Mouse (Mus musculus) monocyte, adult 5-6 weeks (primary cell): ENCODE results near the gene Poc1b. TPM values are rescaled to one million over a fixed set of nuclear protein-coding genes. Genes with fewer than 3 reads are reported as not detected.

ENCODE experiments used
- ATAC-seq: fragments of 153-309, 156-312 bp; replicated peaks from 2 replicates; pipeline ENCODE4 v1.8.0; 2017; ENCODE audit warnings: mild to moderate bottlenecking; ENCODE audit not compliant: low TSS enrichment, insufficient number of reproducible peaks, severe bottlenecking, poor library complexity, low FRiP score
- total RNA-seq: library from RNA; stranded (forward); fragments of 200-1000, 200-491, 200-594 nt; gene quantifications from 3 replicates; pipeline ENCODE4 v1.2.3, GENCODE M21; 2017

Gene Poc1b
- total RNA-seq, 1 experiment from 2014 or later, result 11.2 TPM

GRCm38 (mm10) chr10:99108431-99108982 lies 1.7 kb downstream of the Poc1b start:
- ATAC-seq, result no peak

- no peak for ATAC-seq
These were observed 6.7 kb downstream of the Poc1b start for GRCm38 (mm10) chr10:99113533-99113932.

- ATAC-seq, result no peak
These were observed 7.5 kb downstream of the Poc1b start for GRCm38 (mm10) chr10:99114295-99114694.

- ATAC-seq, result no peak
These were observed 8.8 kb downstream of the Poc1b start for GRCm38 (mm10) chr10:99115471-99116236.

- no peak for ATAC-seq
These were observed 9.4 kb downstream of the Poc1b start for GRCm38 (mm10) chr10:99116237-99116632.

- no peak for ATAC-seq
These were observed 10.1 kb downstream of the Poc1b start for GRCm38 (mm10) chr10:99116650-99117615.

- ATAC-seq, result no peak
These were observed 11.0 kb downstream of the Poc1b start for GRCm38 (mm10) chr10:99117876-99118275.

GRCm38 (mm10) chr10:99118697-99119096 lies 11.9 kb downstream of the Poc1b start:
- ATAC-seq, result no peak

- no peak for ATAC-seq
These were observed 12.6 kb downstream of the Poc1b start for GRCm38 (mm10) chr10:99119471-99119870.

- no peak for ATAC-seq
These were observed 19.4 kb downstream of the Poc1b start, which contains the start of gene Phxr2 for GRCm38 (mm10) chr10:99126225-99126624. Phxr2 (minus strand) TSS chr10:99126325.

GRCm38 (mm10) chr10:99126954-99127353 lies 20.1 kb downstream of the Poc1b start:
- peak; percentile 57 for ATAC-seq

GRCm38 (mm10) chr10:99127691-99128261 lies 20.9 kb downstream of the Poc1b start:
- ATAC-seq, result peak; percentile 33

GRCm38 (mm10) chr10:99130611-99131010 lies 23.8 kb downstream of the Poc1b start:
- ATAC-seq, result peak; percentile 67

- ATAC-seq, result no peak
These were observed 24.5 kb downstream of the Poc1b start for GRCm38 (mm10) chr10:99131298-99131697.

- no peak for ATAC-seq
These were observed 25.4 kb downstream of the Poc1b start for GRCm38 (mm10) chr10:99132189-99132588.

GRCm38 (mm10) chr10:99132595-99133272 lies 25.9 kb downstream of the Poc1b start:
- no peak for ATAC-seq

- ATAC-seq, result no peak
These were observed 26.6 kb downstream of the Poc1b start for GRCm38 (mm10) chr10:99133321-99133875.

- ATAC-seq, result no peak
These were observed 29.5 kb downstream of the Poc1b start for GRCm38 (mm10) chr10:99136337-99136736.
